Mouse (Mus musculus): ENCODE data around the gene Nfkbib.
A peak's percentile ranks its signal among the peaks of the same experiment; 100 is the strongest.

The Nfkbib gene

DNA sequence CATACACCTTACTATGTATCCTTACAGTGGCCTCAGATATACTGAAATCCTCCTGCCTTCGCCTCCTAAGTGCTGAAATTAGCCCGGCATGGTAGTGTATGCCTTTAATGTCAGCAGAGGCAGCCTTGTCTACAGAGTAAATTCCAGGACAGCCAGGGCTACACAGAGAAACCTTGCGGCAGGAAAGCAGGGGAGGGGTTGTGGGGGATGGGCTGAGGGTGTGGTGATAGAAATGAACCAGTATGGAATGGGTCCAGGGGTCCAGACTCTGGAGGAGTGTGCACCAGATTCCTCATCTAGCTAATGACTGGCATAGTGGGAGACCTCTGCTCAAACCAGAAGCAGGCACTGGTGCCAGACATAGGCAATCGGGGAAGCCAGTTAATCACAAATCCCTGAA lies 48.2 kb downstream of the Nfkbib start:
- no peak for DNase-seq (ENCODE audit: low spot score in 2 of 2)

GRCm38 (mm10) chr7:28717726-28718125 lies 49.6 kb downstream of the Nfkbib start:
- DNase-seq (ENCODE audit: low spot score in 2 of 2), result no peak

GRCm38 (mm10) chr7:28716590-28717281 lies 50.6 kb downstream of the Nfkbib start, which contains the start of gene Fbxo17:
TSS of gene Fbxo17 (plus strand) at chr7:28716804.
- peak in 1 of 2 experiments; percentile 59 for DNase-seq (ENCODE audit: low spot score in 2 of 2)

DNA sequence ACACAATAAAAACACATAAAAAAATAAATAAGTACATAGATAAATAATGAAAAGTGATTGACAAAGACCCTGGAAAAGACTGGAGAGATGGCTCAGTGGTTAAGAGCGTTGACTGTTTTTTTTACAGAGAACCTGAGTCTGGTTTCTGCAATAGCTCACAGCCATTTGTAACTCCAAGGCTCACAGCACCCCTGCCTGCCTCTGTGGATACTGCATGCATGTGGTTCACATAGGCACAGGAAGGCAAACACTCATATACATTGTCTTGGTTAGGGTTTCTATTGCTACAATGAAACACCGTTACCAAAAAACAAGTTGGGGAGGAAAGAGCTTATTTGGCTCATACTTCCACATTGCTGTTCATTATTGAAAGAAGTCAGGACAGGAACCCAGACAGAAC lies 51.7 kb downstream of the Nfkbib start:
- DNase-seq (ENCODE audit: low spot score in 2 of 2), result no peak

DNA sequence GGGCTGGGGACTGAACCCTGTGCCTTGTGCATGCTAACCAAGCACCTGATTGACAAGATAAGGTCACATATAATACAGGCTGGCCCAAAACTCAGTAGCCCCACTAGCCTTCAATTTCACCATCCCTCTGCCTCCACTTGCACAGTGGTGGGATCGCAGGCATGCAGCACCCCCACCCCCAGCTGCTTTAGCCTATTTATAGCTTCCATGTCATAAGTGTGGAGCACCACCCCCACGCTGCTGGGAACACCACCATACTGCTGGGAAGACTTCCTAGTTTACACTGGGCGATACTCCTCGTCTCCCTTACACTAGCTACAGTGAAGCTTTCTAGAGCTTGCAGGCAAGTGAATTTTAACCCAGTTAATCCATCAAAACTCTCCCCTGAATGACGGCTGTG lies 52.6 kb downstream of the Nfkbib start:
- DNase-seq (ENCODE audit: low spot score in 2 of 2), result no peak

- DNase-seq (ENCODE audit: low spot score in 2 of 2), result no peak
These were observed 56.4 kb downstream of the Nfkbib start for GRCm38 (mm10) chr7:28710962-28711361.

GRCm38 (mm10) chr7:28709454-28709853 lies 57.9 kb downstream of the Nfkbib start:
- no peak for DNase-seq (ENCODE audit: low spot score in 2 of 2)

Data from thymus, postnatal 10 days (tissue).